Mouse (Mus musculus) activated CD4-positive, CD25-positive, alpha-beta regulatory T cell, adult 4 months (primary cell): ENCODE measurements around the gene 1810010D01Rik. TPM values are rescaled to one million over a fixed set of nuclear protein-coding genes. Genes with fewer than 3 reads are reported as not detected.

ENCODE experiments used
- ATAC-seq: one replicate; pipeline ENCODE4 v1.8.0; 2017
- polyA plus RNA-seq, 2 experiments: library from polyadenylated mRNA; unstranded; fragments of 100-300 nt; shearing (Covaris generic); gene quantifications; one replicate each; pipeline ENCODE4 v1.2.1; 2017

Gene 1810010D01Rik
- polyA plus RNA-seq, 2 experiments from 2014 or later, result not detected

- no peak for ATAC-seq
Observed at GRCm38 (mm10) chr7:145211680-145212659, 4.1 kb upstream of the 1810010D01Rik start.

- no peak for ATAC-seq
Observed at GRCm38 (mm10) chr7:145210477-145211070, 2.7 kb upstream of the 1810010D01Rik start.

DNA sequence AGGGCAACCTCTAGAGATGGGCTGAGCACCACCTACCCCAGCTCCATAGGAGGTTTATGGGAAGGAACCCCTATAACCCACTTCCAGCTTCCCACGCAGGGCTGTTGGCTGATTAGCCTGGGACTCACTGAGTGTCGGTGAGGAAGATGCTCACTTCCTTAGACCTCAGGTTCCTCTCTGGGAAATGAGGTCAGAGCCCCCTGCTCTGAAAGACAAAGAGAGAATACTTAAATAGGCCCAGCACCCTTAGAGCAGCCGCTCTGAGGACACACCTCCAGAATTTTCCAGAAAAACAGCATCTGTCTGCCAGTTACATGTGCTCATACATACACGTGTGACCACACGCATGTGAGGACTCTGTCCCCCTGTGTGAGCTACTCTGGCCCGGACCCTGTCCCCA lies 1.1 kb downstream of the 1810010D01Rik start:
- no peak for ATAC-seq

DNA sequence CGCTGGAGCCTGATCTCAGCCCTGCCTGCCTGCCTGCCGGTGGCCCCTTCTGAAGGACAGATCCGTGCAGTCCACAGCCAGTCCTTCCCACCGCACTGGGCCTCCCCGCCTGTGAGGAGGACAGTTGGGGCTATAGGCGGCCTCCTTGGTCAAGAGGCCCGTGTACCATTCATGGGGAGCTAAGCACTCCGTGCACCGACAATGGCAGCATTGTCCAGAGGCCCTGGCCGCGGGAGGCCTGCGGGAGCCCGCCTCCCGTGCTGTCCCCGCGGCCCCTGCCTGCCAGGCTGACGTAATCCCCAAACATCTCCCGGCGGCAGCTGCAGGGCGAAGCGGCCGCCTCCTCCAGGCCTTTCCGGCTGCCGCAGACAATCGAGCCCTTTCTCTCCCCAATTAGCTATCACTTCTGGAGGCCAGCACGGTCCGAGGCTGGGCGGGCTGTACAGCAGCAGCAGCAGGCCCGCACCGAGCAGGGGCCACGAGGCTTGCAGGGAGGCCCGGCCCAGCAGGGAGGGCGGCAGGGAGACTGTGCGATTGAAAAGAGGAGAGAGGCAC lies 1.8 kb downstream of the 1810010D01Rik start:
- no peak for ATAC-seq

- no peak for ATAC-seq
Observed at GRCm38 (mm10) chr7:145205363-145205902, 2.5 kb downstream of the 1810010D01Rik start.

GRCm38 (mm10) chr7:145199711-145200110 lies 8.2 kb downstream of the 1810010D01Rik start:
- ATAC-seq, result no peak

DNA sequence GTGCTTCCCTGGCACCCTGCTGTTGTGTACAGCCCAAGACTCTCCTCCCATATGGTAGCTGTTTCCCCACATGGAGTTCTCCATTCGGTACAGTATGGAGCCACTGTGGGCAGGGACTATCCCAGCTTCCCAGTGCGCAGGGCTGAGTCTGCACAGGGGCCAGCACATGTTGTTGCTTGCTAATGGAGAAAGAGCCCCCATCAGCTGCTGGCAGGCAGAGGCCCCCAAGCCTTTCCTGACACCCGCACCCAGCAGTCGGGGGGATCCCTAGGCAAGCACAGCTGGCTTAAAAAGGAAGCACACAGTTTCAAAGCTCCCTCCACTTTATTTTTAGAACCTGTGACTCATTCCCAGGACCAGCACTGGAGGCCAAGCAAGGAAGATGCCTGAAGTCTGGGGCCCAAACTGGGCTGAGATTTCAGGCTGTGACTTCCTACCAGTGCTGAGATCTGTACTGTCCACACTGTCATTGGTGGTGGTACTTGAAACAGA lies 9.7 kb downstream of the 1810010D01Rik start:
- no peak for ATAC-seq

GRCm38 (mm10) chr7:145197711-145198110 lies 10.2 kb downstream of the 1810010D01Rik start:
- ATAC-seq, result no peak

DNA sequence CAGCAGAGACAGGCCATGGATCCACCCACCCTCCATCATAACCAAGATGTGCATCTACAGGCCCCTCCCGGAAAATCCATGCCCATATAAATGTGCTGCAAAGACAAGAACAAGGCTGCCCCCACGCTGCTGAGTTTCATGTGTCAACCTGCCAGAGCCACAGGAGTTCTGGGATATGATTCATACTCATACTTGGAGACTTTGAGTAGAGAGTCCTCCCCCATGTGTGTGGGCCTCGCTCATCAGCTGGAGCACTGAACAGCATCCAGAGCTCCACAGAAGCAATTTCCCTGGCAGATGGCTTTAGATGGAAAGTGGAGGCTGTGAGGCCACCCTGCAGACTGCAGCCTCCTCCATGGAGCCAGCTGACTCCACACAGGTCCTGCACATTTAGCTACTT lies 10.9 kb downstream of the 1810010D01Rik start:
- ATAC-seq, result no peak

DNA sequence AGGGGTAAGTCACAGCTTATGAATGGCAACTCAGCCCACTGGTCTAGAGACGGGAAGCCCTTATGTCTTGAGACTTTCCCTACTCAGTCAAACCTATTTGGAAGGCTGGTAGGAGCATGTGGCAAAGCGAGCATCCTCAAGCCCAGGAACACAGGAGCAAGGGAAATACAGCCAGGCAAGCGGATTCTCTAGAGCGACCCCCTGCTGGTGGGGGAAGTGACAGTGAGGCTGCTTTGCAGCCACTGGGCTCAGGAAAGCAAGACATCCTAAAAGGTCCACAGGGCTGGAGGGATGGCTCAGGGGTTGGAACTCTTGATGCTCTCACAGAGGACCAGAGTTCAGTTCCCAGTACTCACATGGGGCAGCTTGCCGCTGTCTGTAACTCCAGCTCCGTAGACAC lies 11.6 kb downstream of the 1810010D01Rik start:
- no peak for ATAC-seq

DNA sequence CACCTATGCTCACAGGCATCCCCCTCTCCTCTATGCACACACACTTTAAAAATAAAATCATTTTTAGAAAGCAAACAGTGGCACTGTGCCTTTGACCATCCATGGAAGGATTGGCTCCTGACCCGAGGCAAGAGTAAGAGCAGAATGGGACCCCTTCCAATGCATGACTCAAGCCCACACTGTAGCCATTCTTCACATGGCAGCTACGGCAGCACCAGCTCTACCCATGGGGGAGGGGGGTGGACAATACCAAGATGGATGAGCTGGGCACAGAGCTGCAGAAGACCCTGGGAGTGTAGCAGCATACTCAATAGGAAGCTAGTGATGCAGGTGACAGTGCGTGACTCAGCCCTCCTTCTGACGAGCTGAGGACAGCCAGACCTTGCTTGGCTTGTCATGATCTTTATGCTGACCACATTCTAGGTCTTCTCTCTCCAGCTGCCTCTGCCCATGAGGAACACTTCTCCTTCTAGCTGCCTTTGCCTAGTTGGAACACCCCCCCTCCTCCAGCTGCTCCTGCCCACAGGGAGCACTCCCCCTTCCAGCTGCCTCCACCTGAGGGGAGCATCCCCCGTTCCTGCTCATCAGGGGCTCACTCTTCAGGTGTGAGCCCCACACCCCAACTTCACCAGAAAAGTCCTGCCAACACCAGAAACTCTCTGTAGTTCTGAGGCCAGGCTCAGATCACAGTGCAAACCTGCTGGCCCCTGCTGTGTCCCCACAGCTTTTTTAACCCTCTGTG lies 12.6 kb downstream of the 1810010D01Rik start:
- ATAC-seq, result no peak

GRCm38 (mm10) chr7:145194455-145195161 lies 13.3 kb downstream of the 1810010D01Rik start:
- no peak for ATAC-seq

DNA sequence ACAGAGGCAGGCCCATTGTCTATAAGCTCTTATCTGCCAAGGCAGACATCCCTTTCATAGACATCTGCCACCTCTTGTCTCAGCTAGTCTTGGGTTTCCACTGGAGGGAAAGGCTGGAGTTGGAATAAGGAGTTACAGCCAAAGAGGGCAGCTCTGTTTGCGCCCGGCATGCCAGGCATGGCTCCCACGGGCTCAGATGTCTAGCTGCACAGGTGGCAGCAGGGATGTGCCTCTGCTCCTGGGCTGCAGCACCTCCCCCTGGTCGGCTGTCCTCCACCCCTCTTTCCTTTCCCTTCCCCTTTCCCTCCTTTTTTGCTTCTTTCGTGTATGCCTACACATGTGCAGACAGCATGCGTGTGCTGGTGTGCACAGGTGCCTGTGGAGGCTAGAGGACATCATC lies 15.1 kb downstream of the 1810010D01Rik start:
- ATAC-seq, result no peak

DNA sequence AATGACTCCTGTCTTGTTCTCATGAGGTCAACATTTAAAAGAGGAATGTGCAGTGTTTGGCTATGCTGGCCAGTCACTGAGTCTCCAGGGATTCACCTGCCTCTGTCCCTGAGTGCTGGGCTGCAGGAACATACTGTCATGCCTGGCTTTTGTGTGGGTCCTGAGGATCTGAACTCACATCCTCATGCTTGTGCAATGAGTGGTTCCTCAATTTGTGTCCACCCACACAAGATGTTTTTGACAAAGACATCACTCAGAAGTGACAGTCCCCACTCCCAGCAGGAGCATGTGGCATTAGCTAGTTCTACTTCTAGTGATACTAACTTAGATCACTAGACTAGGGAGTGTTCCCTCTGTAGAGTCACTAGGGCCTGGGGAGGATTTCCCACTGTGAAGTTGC lies 17.4 kb downstream of the 1810010D01Rik start:
- ATAC-seq, result no peak

DNA sequence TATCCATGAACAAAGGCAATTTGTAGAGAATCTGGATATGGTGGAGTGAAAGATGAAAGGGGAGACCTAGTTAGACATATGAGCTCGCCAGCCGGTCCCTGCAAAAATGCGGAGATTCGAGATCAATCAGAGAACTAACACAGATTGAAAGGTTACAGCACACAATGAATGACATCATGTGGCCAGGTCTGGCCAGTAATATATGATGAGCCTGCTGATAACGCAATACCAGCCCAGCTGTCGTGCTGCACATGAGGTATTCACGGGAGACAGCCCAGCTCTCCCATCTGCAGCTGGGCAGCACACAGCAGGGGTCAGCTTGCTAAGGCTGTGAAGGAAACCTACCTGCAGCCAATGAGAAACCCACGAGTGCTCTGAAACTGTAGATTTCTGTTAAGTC lies 18.6 kb downstream of the 1810010D01Rik start:
- ATAC-seq, result no peak

DNA sequence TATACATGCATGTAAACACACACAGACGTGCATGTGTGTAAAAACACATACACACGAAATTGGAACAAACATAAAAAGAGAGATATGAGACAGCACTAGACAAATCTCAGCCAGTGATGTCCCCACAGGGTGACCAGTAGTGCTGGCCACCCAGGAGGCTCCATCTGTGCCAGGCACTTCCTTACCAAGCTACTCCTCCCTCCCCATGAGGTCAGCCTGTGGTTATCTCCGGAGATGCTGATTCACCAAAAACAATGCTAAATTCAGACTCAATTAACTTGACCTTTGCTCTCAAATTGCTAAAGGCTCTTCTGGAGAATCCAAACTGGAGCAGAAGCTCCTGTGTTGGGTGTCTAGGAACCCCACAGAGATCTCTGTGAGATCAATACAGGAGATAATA lies 20.1 kb downstream of the 1810010D01Rik start:
- no peak for ATAC-seq

DNA sequence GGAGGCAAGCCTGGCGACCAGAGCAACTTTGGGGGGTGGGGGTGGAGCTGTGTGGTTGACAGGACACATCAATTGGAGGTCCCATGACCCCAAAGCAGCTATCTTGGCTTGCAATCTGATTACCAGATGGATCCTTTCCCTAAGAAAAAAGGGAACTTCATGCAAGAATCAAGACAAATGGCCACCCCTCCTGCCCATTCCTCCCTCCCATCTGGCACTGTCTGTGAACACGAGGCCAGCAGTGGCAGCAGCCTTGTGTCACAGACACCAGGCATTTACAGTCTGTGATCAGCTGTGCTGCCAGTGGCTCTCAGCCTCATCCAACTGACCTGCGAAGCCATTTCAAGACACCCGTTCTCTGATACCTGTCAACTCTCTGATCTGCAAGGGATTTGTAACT lies 25.5 kb downstream of the 1810010D01Rik start:
- no peak for ATAC-seq

GRCm38 (mm10) chr7:145181376-145182034 lies 26.4 kb downstream of the 1810010D01Rik start:
- ATAC-seq, result no peak

- no peak for ATAC-seq
Observed at GRCm38 (mm10) chr7:145179691-145180091, 28.2 kb downstream of the 1810010D01Rik start.

GRCm38 (mm10) chr7:145176750-145177589 lies 30.9 kb downstream of the 1810010D01Rik start:
- no peak for ATAC-seq
